Mouse (Mus musculus): ENCODE results near the gene Kcnc1. TPM values are rescaled to one million over a fixed set of nuclear protein-coding genes. Genes with fewer than 3 reads are reported as not detected.

Gene Kcnc1
- polyA plus RNA-seq, 1 experiment from 2014 or later, result 14.5 TPM

GRCm38 (mm10) chr7:46390226-46390625, 6.1 kb upstream of the Kcnc1 start:
- no peak overlapping the region for H3K4me3 ChIP-seq (ENCODE audit: low read length)

DNA sequence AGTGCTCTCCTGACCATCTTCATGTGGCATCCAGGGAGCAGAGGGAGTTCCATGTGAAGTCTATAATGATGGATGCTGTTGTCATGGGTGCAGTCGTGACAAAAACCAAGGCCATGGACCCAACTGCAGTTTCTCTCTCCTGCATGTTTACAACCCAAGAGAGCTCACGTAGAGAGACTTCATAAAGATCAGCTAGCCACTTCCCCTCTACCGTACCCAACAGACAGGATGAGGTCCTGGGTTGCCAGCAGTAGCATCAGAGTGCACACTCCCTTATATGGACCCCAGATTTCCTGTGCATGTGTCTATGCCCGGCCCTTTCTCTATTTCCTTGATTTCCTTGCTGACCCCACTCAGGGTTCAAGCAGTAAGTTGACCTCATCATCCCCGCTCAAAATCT, 4.6 kb upstream of the Kcnc1 start:
- no peaks in the 10 kb centered on the region for H3K36me3 ChIP-seq (ENCODE audit: control insufficient read depth, insufficient read depth, low read length)
- no peaks in the 10 kb centered on the region for H3K9me3 ChIP-seq (ENCODE audit: control insufficient read depth, low read length)
- no peak for ATAC-seq
- 65% methylated on average over 5 of the region's 5 CpGs for WGBS
- H3K4me3 ChIP-seq (ENCODE audit: low read length), result no peak overlapping the region
- H3K27ac ChIP-seq (ENCODE audit: low read depth, low read length), result no peak overlapping the region
- H3K4me2 ChIP-seq (ENCODE audit: low read length), result no peak overlapping the region
- peaks cover 5% of the 10 kb centered on the region for H3K4me1 ChIP-seq (ENCODE audit: control insufficient read depth, insufficient read depth, low read depth, low read length)
- peaks cover 13% of the 10 kb centered on the region for H3K27me3 ChIP-seq (replicated peaks; ENCODE audit: control insufficient read depth, insufficient read depth, low read length)
- no peak overlapping the region for H3K9ac ChIP-seq (ENCODE audit: low read depth, low read length)

More at GRCm38 (mm10) chr7:46390226-46390625, 6.1 kb upstream of the Kcnc1 start:
- H3K4me1 ChIP-seq (ENCODE audit: control insufficient read depth, insufficient read depth, low read depth, low read length), result no peaks in the 10 kb centered on the region
- no peak for ATAC-seq
- H3K9me3 ChIP-seq (ENCODE audit: control insufficient read depth, low read length), result no peaks in the 10 kb centered on the region
- H3K4me2 ChIP-seq (ENCODE audit: low read length), result no peak overlapping the region
- H3K36me3 ChIP-seq (ENCODE audit: control insufficient read depth, insufficient read depth, low read length), result no peaks in the 10 kb centered on the region
- no peak overlapping the region for H3K27ac ChIP-seq (ENCODE audit: low read depth, low read length)
- H3K27me3 ChIP-seq (replicated peaks; ENCODE audit: control insufficient read depth, insufficient read depth, low read length), result peaks cover 9% of the 10 kb centered on the region
- WGBS, result 72% methylated on average over 4 of the region's 4 CpGs
- H3K9ac ChIP-seq (ENCODE audit: low read depth, low read length), result no peak overlapping the region

DNA sequence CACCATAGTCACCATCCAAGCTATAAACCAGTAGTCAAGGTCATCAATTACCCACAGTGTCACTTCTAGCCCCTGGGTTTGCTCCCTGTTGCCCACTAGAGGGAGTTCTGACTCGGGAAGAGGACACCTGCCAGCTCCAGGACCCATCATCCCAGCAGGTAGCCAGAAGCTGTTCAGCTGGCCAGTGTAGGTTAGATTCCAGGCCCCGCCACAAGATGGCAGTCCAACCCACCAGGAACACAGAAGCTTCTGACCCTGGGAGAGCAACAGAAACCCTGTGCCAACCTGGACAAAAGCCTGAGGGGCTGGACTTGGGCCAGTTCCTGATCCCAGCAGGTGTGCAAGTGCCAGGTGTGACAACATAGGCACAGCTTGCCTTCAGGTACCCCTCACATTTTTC, 3.2 kb upstream of the Kcnc1 start:
- no peak overlapping the region for H3K4me2 ChIP-seq (ENCODE audit: low read length)
- no peaks in the 10 kb centered on the region for H3K36me3 ChIP-seq (ENCODE audit: control insufficient read depth, insufficient read depth, low read length)
- ATAC-seq, result peak; percentile 43
- peaks cover 13% of the 10 kb centered on the region for H3K27me3 ChIP-seq (replicated peaks; ENCODE audit: control insufficient read depth, insufficient read depth, low read length)
- H3K9me3 ChIP-seq (ENCODE audit: control insufficient read depth, low read length), result no peaks in the 10 kb centered on the region
- H3K27ac ChIP-seq (ENCODE audit: low read depth, low read length), result no peak overlapping the region
- WGBS, result 0% methylated on average over 2 of the region's 2 CpGs
- no peak overlapping the region for H3K4me3 ChIP-seq (ENCODE audit: low read length)
- H3K4me1 ChIP-seq (ENCODE audit: control insufficient read depth, insufficient read depth, low read depth, low read length), result peaks cover 12% of the 10 kb centered on the region
- no peak overlapping the region for H3K9ac ChIP-seq (ENCODE audit: low read depth, low read length)

DNA sequence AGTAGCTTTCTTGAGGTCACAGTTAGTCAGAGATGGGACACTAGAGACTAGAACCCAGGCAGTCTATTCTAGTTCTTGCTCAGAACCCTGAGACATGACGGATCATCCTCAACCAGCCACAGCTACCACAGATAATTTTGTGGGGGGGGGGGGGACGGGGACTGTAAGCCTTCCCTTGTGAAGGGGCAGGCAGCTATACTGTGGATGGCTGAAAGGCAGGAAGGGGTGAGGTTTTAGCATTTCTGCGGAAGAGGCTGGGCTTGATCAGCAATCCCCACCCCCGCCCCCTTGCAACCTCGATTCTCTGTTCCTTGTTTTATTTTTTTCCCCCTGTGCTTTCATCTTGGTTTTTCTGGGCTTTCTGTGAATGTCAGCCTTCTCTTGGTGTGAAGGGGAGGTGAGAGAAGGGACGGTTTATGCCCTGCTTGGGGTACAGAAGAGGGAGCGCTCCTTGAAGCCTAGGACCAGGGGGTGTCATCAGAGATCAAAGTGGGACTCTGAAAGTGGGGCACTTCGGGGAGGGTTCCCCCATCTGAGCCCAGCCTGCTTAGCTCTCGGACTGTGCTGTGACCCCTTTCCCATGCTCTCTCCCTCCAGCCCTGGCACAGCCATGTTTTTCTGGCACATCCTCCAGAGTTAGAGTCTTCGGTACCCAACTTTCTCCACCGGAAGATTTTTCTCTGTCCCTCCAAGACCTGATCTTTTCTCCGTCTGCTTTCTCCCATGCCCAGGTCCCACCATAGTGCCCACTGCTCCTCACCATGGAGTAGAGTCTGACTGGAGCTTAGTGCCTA, 2.4 kb upstream of the Kcnc1 start:
- Histone ChIP-seq H3K4me2 (ENCODE audit: low read length) (no peak overlapping the region), H3K27ac (ENCODE audit: low read depth, low read length) (no peak overlapping the region), H3K4me3 (ENCODE audit: low read length) (no peak overlapping the region), H3K4me1 (ENCODE audit: control insufficient read depth, insufficient read depth, low read depth, low read length) (peaks cover 15% of the 10 kb centered on the region), H3K36me3 (ENCODE audit: control insufficient read depth, insufficient read depth, low read length) (no peaks in the 10 kb centered on the region), H3K9ac (ENCODE audit: low read depth, low read length) (no peak overlapping the region), H3K27me3 (replicated peaks; ENCODE audit: control insufficient read depth, insufficient read depth, low read length) (peaks cover 13% of the 10 kb centered on the region), H3K9me3 (ENCODE audit: control insufficient read depth, low read length) (no peaks in the 10 kb centered on the region)
- 47% methylated on average over 11 of the region's 12 CpGs for WGBS
- no peak for ATAC-seq

GRCm38 (mm10) chr7:46394933-46395332, 1.4 kb upstream of the Kcnc1 start:
- peaks cover 26% of the 10 kb centered on the region for H3K4me1 ChIP-seq (ENCODE audit: control insufficient read depth, insufficient read depth, low read depth, low read length)
- H3K36me3 ChIP-seq (ENCODE audit: control insufficient read depth, insufficient read depth, low read length), result no peaks in the 10 kb centered on the region
- no peak overlapping the region for H3K4me3 ChIP-seq (ENCODE audit: low read length)
- no peaks in the 10 kb centered on the region for H3K9me3 ChIP-seq (ENCODE audit: control insufficient read depth, low read length)
- 70% methylated on average over 4 of the region's 4 CpGs for WGBS
- no peak for ATAC-seq
- no peak overlapping the region for H3K9ac ChIP-seq (ENCODE audit: low read depth, low read length)
- H3K27me3 ChIP-seq (replicated peaks; ENCODE audit: control insufficient read depth, insufficient read depth, low read length), result peaks cover 13% of the 10 kb centered on the region
- no peak overlapping the region for H3K4me2 ChIP-seq (ENCODE audit: low read length)
- no peak overlapping the region for H3K27ac ChIP-seq (ENCODE audit: low read depth, low read length)

GRCm38 (mm10) chr7:46395571-46395970, 726 bp upstream of the Kcnc1 start:
- no peak overlapping the region for H3K27ac ChIP-seq (ENCODE audit: low read depth, low read length)
- peak overlapping the region; percentile 89 for H3K4me3 ChIP-seq (ENCODE audit: low read length)
- 41% methylated on average over 6 of the region's 6 CpGs for WGBS
- H3K27me3 ChIP-seq (replicated peaks; ENCODE audit: control insufficient read depth, insufficient read depth, low read length), result peaks cover 13% of the 10 kb centered on the region
- peak overlapping the region; percentile 97; the same call in 1 of the 2 replicates for H3K9ac ChIP-seq (ENCODE audit: low read depth, low read length)
- peak overlapping the region; percentile 83 for H3K4me2 ChIP-seq (ENCODE audit: low read length)
- no peaks in the 10 kb centered on the region for H3K36me3 ChIP-seq (ENCODE audit: control insufficient read depth, insufficient read depth, low read length)
- H3K9me3 ChIP-seq (ENCODE audit: control insufficient read depth, low read length), result no peaks in the 10 kb centered on the region
- peaks cover 31% of the 10 kb centered on the region for H3K4me1 ChIP-seq (ENCODE audit: control insufficient read depth, insufficient read depth, low read depth, low read length)
- no peak for ATAC-seq

DNA sequence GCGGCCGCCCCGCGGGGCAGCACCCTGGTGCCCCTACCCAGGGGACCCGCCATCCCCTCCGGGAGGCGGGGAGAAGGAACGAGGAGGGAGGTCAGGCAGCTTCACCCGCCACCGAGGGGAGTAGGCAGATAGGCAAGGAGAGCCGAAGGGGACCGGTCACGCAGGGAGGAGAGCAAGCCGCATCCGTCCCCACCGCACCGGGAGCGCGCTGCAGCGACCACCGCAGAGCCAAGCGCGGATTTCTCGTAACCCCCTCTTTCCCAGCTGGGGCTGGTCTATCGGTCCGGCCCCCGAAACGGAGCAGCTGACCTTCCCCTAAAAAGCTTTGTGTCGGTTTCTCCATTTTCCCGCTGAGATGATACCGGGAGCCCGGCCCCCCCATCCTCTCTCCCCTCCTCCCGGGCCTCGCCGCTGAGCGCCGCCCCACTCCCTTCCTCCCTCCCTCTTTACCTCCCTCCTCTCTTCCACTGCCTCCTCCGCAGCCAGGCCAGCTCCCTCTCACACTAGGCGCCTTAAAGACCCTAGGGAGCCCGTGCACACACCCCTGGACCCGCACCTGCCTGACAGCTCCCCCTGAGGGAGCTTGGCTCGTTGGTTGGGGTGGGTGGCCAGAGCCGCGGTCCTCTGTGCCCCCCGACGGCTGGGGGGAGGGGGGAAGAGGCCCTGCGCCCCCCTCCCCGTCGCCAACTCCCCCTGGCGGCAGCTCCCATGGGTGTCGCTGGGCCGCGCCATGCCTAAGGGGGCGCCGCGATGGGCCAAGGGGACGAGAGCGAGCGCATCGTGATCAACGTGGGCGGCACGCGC, 833 bp downstream of the Kcnc1 start:
- ATAC-seq, result peak; percentile 52
- under 1% methylated on average over 61 of the region's 64 CpGs for WGBS
- no peaks in the 10 kb centered on the region for H3K9me3 ChIP-seq (ENCODE audit: control insufficient read depth, low read length)
- peaks cover 13% of the 10 kb centered on the region for H3K27me3 ChIP-seq (replicated peaks; ENCODE audit: control insufficient read depth, insufficient read depth, low read length)
- no peaks in the 10 kb centered on the region for H3K36me3 ChIP-seq (ENCODE audit: control insufficient read depth, insufficient read depth, low read length)
- peak overlapping the region; percentile 83 for H3K4me2 ChIP-seq (ENCODE audit: low read length)
- H3K4me3 ChIP-seq (ENCODE audit: low read length), result peak overlapping the region; percentile 89
- H3K4me1 ChIP-seq (ENCODE audit: control insufficient read depth, insufficient read depth, low read depth, low read length), result peaks cover 42% of the 10 kb centered on the region
- H3K27ac ChIP-seq (ENCODE audit: low read depth, low read length), result peak overlapping the region; percentile 88
- peak overlapping the region; percentile 97 for H3K9ac ChIP-seq (ENCODE audit: low read depth, low read length)

DNA sequence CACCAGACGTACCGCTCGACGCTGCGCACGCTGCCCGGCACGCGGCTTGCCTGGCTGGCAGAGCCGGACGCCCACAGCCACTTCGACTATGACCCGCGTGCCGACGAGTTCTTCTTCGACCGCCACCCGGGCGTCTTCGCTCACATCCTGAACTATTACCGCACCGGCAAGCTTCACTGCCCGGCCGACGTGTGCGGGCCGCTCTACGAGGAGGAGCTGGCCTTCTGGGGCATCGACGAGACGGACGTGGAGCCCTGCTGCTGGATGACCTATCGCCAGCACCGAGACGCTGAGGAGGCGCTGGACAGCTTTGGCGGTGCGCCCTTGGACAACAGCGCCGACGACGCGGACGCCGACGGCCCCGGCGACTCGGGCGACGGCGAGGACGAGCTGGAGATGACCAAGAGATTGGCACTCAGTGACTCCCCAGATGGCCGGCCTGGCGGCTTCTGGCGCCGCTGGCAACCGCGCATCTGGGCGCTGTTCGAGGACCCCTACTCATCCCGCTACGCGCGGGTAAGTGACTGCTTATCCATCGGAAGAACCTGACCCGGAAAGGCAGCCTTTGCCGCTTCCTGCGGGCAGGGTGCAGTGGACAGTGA, 1.5 kb downstream of the Kcnc1 start:
- Histone ChIP-seq H3K9ac (ENCODE audit: low read depth, low read length) (peak overlapping the region; percentile 97), H3K27me3 (replicated peaks; ENCODE audit: control insufficient read depth, insufficient read depth, low read length) (peaks cover 13% of the 10 kb centered on the region), H3K36me3 (ENCODE audit: control insufficient read depth, insufficient read depth, low read length) (no peaks in the 10 kb centered on the region), H3K27ac (ENCODE audit: low read depth, low read length) (peak overlapping the region; percentile 88), H3K4me1 (ENCODE audit: control insufficient read depth, insufficient read depth, low read depth, low read length) (peaks cover 43% of the 10 kb centered on the region), H3K9me3 (ENCODE audit: control insufficient read depth, low read length) (no peaks in the 10 kb centered on the region), H3K4me3 (ENCODE audit: low read length) (peak overlapping the region; percentile 89), H3K4me2 (ENCODE audit: low read length) (peak overlapping the region; percentile 83)
- ATAC-seq, result no peak
- 7% methylated on average over 70 of the region's 70 CpGs for WGBS

- WGBS, result 47% methylated on average over 4 of the region's 4 CpGs
- peak overlapping the region; percentile 83 for H3K4me2 ChIP-seq (ENCODE audit: low read length)
- no peaks in the 10 kb centered on the region for H3K36me3 ChIP-seq (ENCODE audit: control insufficient read depth, insufficient read depth, low read length)
- peak overlapping the region; percentile 89 for H3K4me3 ChIP-seq (ENCODE audit: low read length)
- peaks cover 43% of the 10 kb centered on the region for H3K4me1 ChIP-seq (ENCODE audit: control insufficient read depth, insufficient read depth, low read depth, low read length)
- no peak for ATAC-seq
- H3K9ac ChIP-seq (ENCODE audit: low read depth, low read length), result peak overlapping the region; percentile 97; the same call in 1 of the 2 replicates
- no peaks in the 10 kb centered on the region for H3K9me3 ChIP-seq (ENCODE audit: control insufficient read depth, low read length)
- no peak overlapping the region for H3K27ac ChIP-seq (ENCODE audit: low read depth, low read length)
- H3K27me3 ChIP-seq (replicated peaks; ENCODE audit: control insufficient read depth, insufficient read depth, low read length), result peaks cover 13% of the 10 kb centered on the region
These were observed 2.3 kb downstream of the Kcnc1 start for GRCm38 (mm10) chr7:46398612-46399011.
